Mouse (Mus musculus) megakaryocyte, embryonic 14.5 days (primary cell): ENCODE data around the gene Rbm15b.

Experiments used
- FLI1 ChIP-seq: IDR thresholded peaks from 2 replicates; pipeline ENCODE4 v1.6.1; 2012; ENCODE audit warnings: low read length, inconsistent platforms, mixed read lengths
- GATA1 ChIP-seq: IDR thresholded peaks from 3 replicates; pipeline ENCODE4 v1.6.1; 2012; ENCODE audit warnings: mixed read lengths, low read length, inconsistent platforms, borderline replicate concordance

DNA sequence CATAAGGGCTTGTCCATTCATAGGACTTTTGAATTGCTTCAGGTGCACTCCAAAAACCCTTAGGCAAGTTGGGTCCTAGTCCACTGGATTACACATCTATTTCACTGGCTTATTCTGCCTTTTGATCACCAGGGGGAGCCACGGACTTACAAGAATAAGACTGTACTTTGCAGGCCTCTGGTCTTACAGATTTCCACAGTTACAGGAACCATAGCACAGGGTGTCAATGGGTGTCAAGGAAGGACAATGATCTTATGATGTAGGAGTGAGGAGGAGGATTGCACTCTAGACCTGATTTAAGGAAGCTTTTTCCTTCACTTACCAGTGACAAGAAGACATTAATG lies 16.5 kb upstream of the Rbm15b start:
- no peak for TF ChIP-seq FLI1
- no peak for TF ChIP-seq GATA1
